Mouse (Mus musculus) midbrain, embryonic 11.5 days (tissue): ENCODE data around the gene BC030867. TPM values are rescaled to one million over a fixed set of nuclear protein-coding genes. Genes with fewer than 3 reads are reported as not detected.

Experiments
- ATAC-seq: fragments of 200-750 bp; cut with Nextera tagmentation; 2 replicates; pipeline ENCODE4 v1.8.0; 2017; ENCODE audit warnings: moderate TSS enrichment, moderate library complexity; ENCODE audit not compliant: low FRiP score
- DNase-seq: peaks from one replicate; pipeline ENCODE4 v3.0.0; 2015; ENCODE audit warnings: low spot score; ENCODE audit errors: missing footprints
- H3K27ac ChIP-seq: fragments of 300-500 bp; sonication (generic); 2 replicates; pipeline ENCODE4 v1.5.1; 2014; ENCODE audit warnings: low read depth, low read length
- H3K27me3 ChIP-seq: fragments of 300-500 bp; sonication (generic); 2 replicates; pipeline ENCODE4 v1.6.1; 2014; ENCODE audit warnings: mild to moderate bottlenecking, low read length, moderate library complexity, mixed read lengths; ENCODE audit not compliant: control insufficient read depth, insufficient read depth
- H3K36me3 ChIP-seq: fragments of 300-500 bp; sonication (generic); 2 replicates; pipeline ENCODE4 v1.6.1; 2014; ENCODE audit warnings: mild to moderate bottlenecking, low read length, moderate library complexity, mixed read lengths; ENCODE audit not compliant: control insufficient read depth, insufficient read depth
- H3K4me1 ChIP-seq: fragments of 300-500 bp; sonication (generic); 2 replicates; pipeline ENCODE4 v1.6.1; 2014; ENCODE audit warnings: low read length; ENCODE audit not compliant: control insufficient read depth, insufficient read depth
- H3K4me2 ChIP-seq: fragments of 300-500 bp; sonication (generic); 2 replicates; pipeline ENCODE4 v1.6.1; 2014; ENCODE audit warnings: mild to moderate bottlenecking, moderate library complexity
- H3K4me3 ChIP-seq: fragments of 300-500 bp; sonication (generic); 2 replicates; pipeline ENCODE4 v1.5.1; 2014; ENCODE audit warnings: low read depth, low read length
- H3K9ac ChIP-seq: fragments of 300-500 bp; sonication (generic); 2 replicates; pipeline ENCODE4 v1.6.1; 2014; ENCODE audit warnings: low read length
- H3K9me3 ChIP-seq: fragments of 300-500 bp; sonication (generic); 2 replicates; pipeline ENCODE4 v1.6.1; 2016; ENCODE audit warnings: low read length; ENCODE audit not compliant: control insufficient read depth
- WGBS: fragments of 180-500 bp; shearing (Covaris S2); extraction: QIAGEN DNeasy Blood & Tissue Kit; methylation state at CpG from one replicate; pipeline ENCODE4 v1.1.7; 2014; 5-methylcytosine and 5-hydroxymethylcytosine counted together
- polyA plus RNA-seq: library from polyadenylated mRNA; unstranded; fragments of >200 nt; fragmentation: Nextera tagmentation; extraction: Ambion mirVana; gene quantifications from 2 replicates; pipeline ENCODE4 v1.2.1, GENCODE M21; 2014

BC030867 gene
- polyA plus RNA-seq, 1 experiment from 2014 or later: 18.4 TPM

- no peak overlapping the region for H3K4me3 ChIP-seq
- no peaks in the 10 kb centered on the region for H3K9me3 ChIP-seq
- H3K9ac ChIP-seq: no peak overlapping the region
- peaks cover 31% of the 10 kb centered on the region for H3K4me1 ChIP-seq
- no peaks in the 10 kb centered on the region for H3K36me3 ChIP-seq
- H3K27me3 ChIP-seq: no peaks in the 10 kb centered on the region
- WGBS: 82% methylated on average over 18 of the region's 18 CpGs
- no peak overlapping the region for H3K27ac ChIP-seq
- no peak overlapping the region for H3K4me2 ChIP-seq
- ATAC-seq (no peak), DNase-seq (no peak)
These were observed 36.7 kb upstream of the BC030867 start for GRCm38 (mm10) chr11:102211936-102212341.

- DNase-seq (no peak), ATAC-seq (no peak)
- peaks cover 2% of the 10 kb centered on the region; the same call in 1 of the 2 replicates for H3K36me3 ChIP-seq
- H3K4me2 ChIP-seq: no peak overlapping the region
- H3K27me3 ChIP-seq: no peaks in the 10 kb centered on the region
- H3K9me3 ChIP-seq: no peaks in the 10 kb centered on the region
- H3K27ac ChIP-seq: no peak overlapping the region
- 73% methylated on average over 10 of the region's 10 CpGs for WGBS
- H3K4me3 ChIP-seq: no peak overlapping the region
- no peak overlapping the region for H3K9ac ChIP-seq
- peaks cover 30% of the 10 kb centered on the region for H3K4me1 ChIP-seq
These were observed 34.1 kb upstream of the BC030867 start for GRCm38 (mm10) chr11:102214430-102215156.

GRCm38 (mm10) chr11:102215511-102215910 lies 33.2 kb upstream of the BC030867 start:
- DNase-seq (no peak), ATAC-seq (no peak)
- Histone ChIP-seq H3K36me3 (peaks cover 2% of the 10 kb centered on the region; the same call in 1 of the 2 replicates), H3K9ac (no peak overlapping the region), H3K4me2 (no peak overlapping the region), H3K9me3 (no peaks in the 10 kb centered on the region), H3K27me3 (no peaks in the 10 kb centered on the region), H3K4me3 (no peak overlapping the region), H3K4me1 (peaks cover 29% of the 10 kb centered on the region), H3K27ac (no peak overlapping the region)
- 82% methylated on average over 11 of the region's 11 CpGs for WGBS

GRCm38 (mm10) chr11:102216056-102216885 lies 32.4 kb upstream of the BC030867 start:
- 50% methylated on average over 12 of the region's 12 CpGs for whole genome bisulfite sequencing
- DNase-seq: no peak
- Histone ChIP-seq H3K27ac (no peak overlapping the region), H3K36me3 (peaks cover 2% of the 10 kb centered on the region; the same call in 1 of the 2 replicates), H3K4me1 (peaks cover 29% of the 10 kb centered on the region), H3K27me3 (no peaks in the 10 kb centered on the region), H3K9ac (no peak overlapping the region), H3K9me3 (no peaks in the 10 kb centered on the region), H3K4me2 (no peak overlapping the region), H3K4me3 (no peak overlapping the region)
- ATAC-seq: no peak

- Histone ChIP-seq H3K27ac (no peak overlapping the region), H3K27me3 (no peaks in the 10 kb centered on the region), H3K4me2 (no peak overlapping the region), H3K4me3 (no peak overlapping the region), H3K36me3 (peaks cover 2% of the 10 kb centered on the region; the same call in 1 of the 2 replicates), H3K9me3 (no peaks in the 10 kb centered on the region), H3K9ac (no peak overlapping the region), H3K4me1 (peaks cover 29% of the 10 kb centered on the region)
- WGBS: 55% methylated on average over 5 of the region's 5 CpGs
- ATAC-seq (no peak), DNase-seq (no peak)
These were observed 31.8 kb upstream of the BC030867 start for GRCm38 (mm10) chr11:102216886-102217240.

- WGBS: 77% methylated on average over 6 of the region's 6 CpGs
- Histone ChIP-seq H3K27ac (no peak overlapping the region), H3K4me1 (peaks cover 29% of the 10 kb centered on the region), H3K9me3 (no peaks in the 10 kb centered on the region), H3K36me3 (peaks cover 2% of the 10 kb centered on the region; the same call in 1 of the 2 replicates), H3K9ac (no peak overlapping the region), H3K4me3 (no peak overlapping the region), H3K27me3 (no peaks in the 10 kb centered on the region), H3K4me2 (no peak overlapping the region)
- no peak for ATAC-seq
- no peak for DNase-seq
These were observed 31.3 kb upstream of the BC030867 start for GRCm38 (mm10) chr11:102217396-102217795.

GRCm38 (mm10) chr11:102217876-102218430 lies 30.7 kb upstream of the BC030867 start:
- no peak overlapping the region; the same call in 1 of the 2 replicates for H3K27ac ChIP-seq
- H3K4me3 ChIP-seq: no peak overlapping the region
- peaks cover 2% of the 10 kb centered on the region; the same call in 1 of the 2 replicates for H3K36me3 ChIP-seq
- peaks cover 29% of the 10 kb centered on the region for H3K4me1 ChIP-seq
- no peaks in the 10 kb centered on the region for H3K27me3 ChIP-seq
- 0 out of 2 replicates have a peak overlapping the region, but pooled peaks have one; percentile 27 for H3K9ac ChIP-seq
- 84% methylated on average over 7 of the region's 7 CpGs for WGBS
- peak overlapping the region; percentile 31; the same call in 1 of the 2 replicates for H3K4me2 ChIP-seq
- no peaks in the 10 kb centered on the region for H3K9me3 ChIP-seq
- DNase-seq (no peak), ATAC-seq (no peak)

GRCm38 (mm10) chr11:102218783-102219182 lies 29.9 kb upstream of the BC030867 start:
- Histone ChIP-seq H3K4me1 (peaks cover 29% of the 10 kb centered on the region), H3K4me2 (peak overlapping the region; percentile 31), H3K9ac (peak overlapping the region; percentile 43), H3K36me3 (peaks cover 2% of the 10 kb centered on the region; the same call in 1 of the 2 replicates), H3K4me3 (no peak overlapping the region), H3K9me3 (no peaks in the 10 kb centered on the region), H3K27ac (peak overlapping the region; percentile 67), H3K27me3 (no peaks in the 10 kb centered on the region)
- WGBS: 0% methylated on average over 10 of the region's 10 CpGs
- peak; percentile 90 for DNase-seq
- ATAC-seq: peak; percentile 83
